In genomic region chr13:36727779-36728470, GRCm38 (mm10) we compare ENCODE assay signal across 9 mouse cellular contexts. TPM values are rescaled to one million over a fixed set of nuclear protein-coding genes. Genes with fewer than 3 reads are reported as not detected.
A peak's percentile ranks its signal among the peaks of the same experiment; 100 is the strongest.
DNase-seq lines count a peak whose midpoint lies in the region; ATAC-seq and TF ChIP-seq lines count a peak whose summit lies in the region.
"Had no signal": no experiment of that assay in that cellular context is flagged by ENCODE, and none has a peak within 500 bp of the region (broad histone marks: within the 10 kb centered on the region; RNA-seq: fewer than 3 reads in every experiment).

No protein-coding gene starts in this region.

- peaks cover 98% of the 10 kb centered on the region for H3K27me3 ChIP-seq in kidney, embryonic 15.5 days
- peaks cover 27% of the 10 kb centered on the region for H3K27me3 ChIP-seq in hindbrain, embryonic 15.5 days
- no peaks in the 10 kb centered on the region; the same call in 1 of the 2 replicates for H3K27me3 ChIP-seq in midbrain, postnatal 0 days (ENCODE audit: insufficient read depth, low read length)

- H3K36me3 ChIP-seq in kidney, embryonic 15.5 days, result no peaks in the 10 kb centered on the region
- no peaks in the 10 kb centered on the region for H3K36me3 ChIP-seq in hindbrain, embryonic 15.5 days
- H3K36me3 ChIP-seq in midbrain, postnatal 0 days (ENCODE audit: insufficient read depth, low read length), result no peaks in the 10 kb centered on the region

- peaks cover 41% of the 10 kb centered on the region for H3K4me1 ChIP-seq in kidney, embryonic 15.5 days
- peaks cover 30% of the 10 kb centered on the region for H3K4me1 ChIP-seq in hindbrain, embryonic 15.5 days (replicated peaks)
- H3K4me1 ChIP-seq in midbrain, postnatal 0 days (ENCODE audit: insufficient read depth, low read length), result no peaks in the 10 kb centered on the region

- no peak for ATAC-seq in kidney, embryonic 15.5 days (replicated peaks; ENCODE audit: low FRiP score)
- no peak for ATAC-seq in hindbrain, embryonic 15.5 days (ENCODE audit: low FRiP score, low read depth)
- no peak for ATAC-seq in midbrain, postnatal 0 days (ENCODE audit: low FRiP score)

- peak overlapping the region; percentile 49 for H3K4me2 ChIP-seq in kidney, embryonic 15.5 days
- peak overlapping the region; percentile 72 for H3K4me2 ChIP-seq in hindbrain, embryonic 15.5 days
- H3K4me2 ChIP-seq in midbrain, postnatal 0 days (ENCODE audit: low read depth, low read length, poor library complexity, severe bottlenecking), result peak overlapping the region; percentile 60

- DNase-seq in kidney, postnatal 25 days, result no peak
- DNase-seq in cerebellum, postnatal 14 days, result peak; percentile 63 to 81
- no peak for DNase-seq in midbrain, postnatal 0 days (ENCODE audit: low spot score)
- no peak for DNase-seq in ovary, postnatal 10 days (ENCODE audit: low spot score)
- no peak for DNase-seq in adrenal gland, postnatal 10 days
- no peak for DNase-seq in lung, adult 18-20 months

- peak overlapping the region; percentile 32 for H3K4me3 ChIP-seq in kidney, embryonic 15.5 days (replicated peaks)
- H3K4me3 ChIP-seq in hindbrain, embryonic 15.5 days, result peak overlapping the region; percentile 46
- peak overlapping the region; percentile 54 for H3K4me3 ChIP-seq in midbrain, postnatal 0 days (ENCODE audit: low read depth, low read length)

- no peak overlapping the region for H3K27ac ChIP-seq in kidney, embryonic 15.5 days
- H3K27ac ChIP-seq in hindbrain, embryonic 15.5 days (replicated peaks), result peak overlapping the region; percentile 95
- H3K27ac ChIP-seq in midbrain, postnatal 0 days (ENCODE audit: low read depth, low read length), result peak overlapping the region; percentile 92

- TF ChIP-seq CTCF in midbrain, postnatal 0 days (IDR thresholded peaks at IDR 0.05), result no peak

- H3K9me3 ChIP-seq in kidney, embryonic 15.5 days (replicated peaks), result no peaks in the 10 kb centered on the region
- no peaks in the 10 kb centered on the region for H3K9me3 ChIP-seq in hindbrain, embryonic 15.5 days
- H3K9me3 ChIP-seq in midbrain, postnatal 0 days (ENCODE audit: low read length), result no peaks in the 10 kb centered on the region

- under 1% methylated on average over 22 of the region's 23 CpGs for WGBS in kidney, embryonic 15.5 days
- under 1% methylated on average over 23 of the region's 23 CpGs for WGBS in hindbrain, embryonic 15.5 days
- WGBS in midbrain, postnatal 0 days, result under 1% methylated on average over 23 of the region's 23 CpGs

- H3K9ac ChIP-seq in kidney, embryonic 15.5 days, result no peak overlapping the region
- peak overlapping the region; percentile 52 for H3K9ac ChIP-seq in hindbrain, embryonic 15.5 days
- peak overlapping the region; percentile 66 for H3K9ac ChIP-seq in midbrain, postnatal 0 days (replicated peaks; ENCODE audit: low read length, poor library complexity, severe bottlenecking)

RNA-seq across cellular contexts. Expression of gene Nrn1, which starts 7.0 kb away (rescaled TPM):
- 1.9 and 2.1 TPM in 2 replicates for polyA plus RNA-seq in kidney, embryonic 15.5 days (2015; fragmentation: Nextera tagmentation; extraction: Ambion mirVana)
- polyA plus RNA-seq in hindbrain, embryonic 15.5 days (2015; fragmentation: Nextera tagmentation; extraction: Ambion mirVana), result 76.0 and 78.5 TPM in 2 replicates
- 122 and 155 TPM in 2 replicates for total RNA-seq in midbrain, postnatal 0 days (2014; rRNA removed)
- 54.0 and 67.8 TPM in 2 replicates for polyA plus RNA-seq in midbrain, postnatal 0 days (2015; fragmentation: Nextera tagmentation; extraction: Ambion mirVana)
- total RNA-seq in adrenal gland, postnatal 10 days (2021), result 10 to 100 TPM; 21.9 to 41.4 TPM
- total RNA-seq: hematopoietic stem cell, adult 5-6 weeks had no signal

Comparison
In these comparisons a context has a peak if more than half of its experiments do, and no peak if none do; other contexts are left out.
1. DNase-seq: peak in cerebellum, postnatal 14 days (2 of 2); none in kidney, postnatal 25 days (0 of 2), midbrain, postnatal 0 days (single experiment), ovary, postnatal 10 days (single experiment), adrenal gland, postnatal 10 days (single experiment) and lung, adult 18-20 months (0 of 2).
2. RNA of gene Nrn1, which starts 7.0 kb away (polyA plus RNA-seq): 76.0 to 78.5 TPM in hindbrain, embryonic 15.5 days and 54.0 to 67.8 TPM in midbrain, postnatal 0 days; 1.9 to 2.1 TPM in kidney, embryonic 15.5 days; every median in the first group is over 10 times any median in the second.
3. Peak in every context shown above with its lines, with median percentiles within 50 percentile points of each other: H3K4me2 ChIP-seq and H3K4me3 ChIP-seq.